Mouse (Mus musculus) pancreas, adult 10 weeks (tissue): ENCODE data around the gene Vamp5. TPM values are rescaled to one million over a fixed set of nuclear protein-coding genes. Genes with fewer than 3 reads are reported as not detected.

Experiments used
- polyA plus RNA-seq: library from polyadenylated mRNA; stranded (reverse); fragments of 350-450 nt; fragmentation: Illumina TruSeq; extraction: RNeasy Lipid Tissue Mini Kit (QIAGEN cat#74804); gene quantifications from one replicate; pipeline ENCODE4 v1.2.3, GENCODE M21; 2015; ENCODE audit warnings: low read depth, low replicate concordance; ENCODE audit not compliant: insufficient read depth

The Vamp5 gene
- polyA plus RNA-seq: 24.8 TPM

GRCm38 (mm10) chr6:72380131-72380770, at the start of gene Vamp5:
Gene Vamp5 (minus strand): TSS chr6:72380468.

GRCm38 (mm10) chr6:72414076-72414756, 33.9 kb upstream of the Vamp5 start, which contains the start of gene Ggcx:
Gene Ggcx (plus strand): TSS chr6:72414308.

GRCm38 (mm10) chr6:72389941-72390771, 9.9 kb upstream of the Vamp5 start, which contains the start of gene Vamp8:
Gene Vamp8 (minus strand): TSS chr6:72390703.

GRCm38 (mm10) chr6:72366844-72367443, 13.3 kb downstream of the Vamp5 start, which contains the start of gene Rnf181:
Gene Rnf181 (minus strand): TSS chr6:72366956.

GRCm38 (mm10) chr6:72355066-72355911, 25.0 kb downstream of the Vamp5 start, which contains the start of gene Tmem150a:
Gene Tmem150a (plus strand): TSS chr6:72355447.

GRCm38 (mm10) chr6:72347166-72347941, 32.9 kb downstream of the Vamp5 start, which contains the start of gene 0610030E20Rik:
Gene 0610030E20Rik (plus strand): TSS chr6:72347317.

GRCm38 (mm10) chr6:72345074-72345567, 35.1 kb downstream of the Vamp5 start, which contains the start of gene Usp39:
Gene Usp39 (minus strand): TSS chr6:72345184.

Other genes with a start within 250 kb of the Vamp5 start
- gene Atoh8, start 144.9 kb downstream of the Vamp5 start, polyA plus RNA-seq: 5.4 TPM
- gene Sftpb, start 75.9 kb downstream of the Vamp5 start, polyA plus RNA-seq: 0.63 TPM
- 6.0 TPM for gene Usp39, start 35.3 kb downstream of the Vamp5 start, polyA plus RNA-seq
- 7.4 TPM for gene 0610030E20Rik, start 33.2 kb downstream of the Vamp5 start, polyA plus RNA-seq
- 36.3 TPM for gene Tmem150a, start 25.0 kb downstream of the Vamp5 start, polyA plus RNA-seq
- 41.2 TPM for gene Rnf181, start 13.5 kb downstream of the Vamp5 start, polyA plus RNA-seq
- gene Vamp8, start 10.2 kb upstream of the Vamp5 start, polyA plus RNA-seq: 61.4 TPM
- 17.7 TPM for gene Ggcx, start 33.8 kb upstream of the Vamp5 start, polyA plus RNA-seq
- 56.5 TPM for gene Mat2a, start 59.1 kb upstream of the Vamp5 start, polyA plus RNA-seq
- not detected for gene Sh2d6, start 141.2 kb upstream of the Vamp5 start, polyA plus RNA-seq
- 10.7 TPM for gene Capg, start 163.9 kb upstream of the Vamp5 start, polyA plus RNA-seq
- gene Elmod3, start 217.9 kb upstream of the Vamp5 start, polyA plus RNA-seq: 4.6 TPM
- 5.3 TPM for gene Retsat, start 218.0 kb upstream of the Vamp5 start, polyA plus RNA-seq
- gene Tgoln1, start 236.5 kb upstream of the Vamp5 start, polyA plus RNA-seq: 20.0 TPM